ENCODE assay signal across 11 mouse cellular contexts in genomic region chr5:17689121-17689520, GRCm38 (mm10).
DNase-seq lines count a peak whose midpoint lies in the region; ATAC-seq lines count a peak whose summit lies in the region.
"Had no signal": no experiment of that assay in that cellular context is flagged by ENCODE, and none has a peak within 500 bp of the region (broad histone marks: within the 10 kb centered on the region; RNA-seq: fewer than 3 reads in every experiment).

No protein-coding gene starts in this region.

- H3K9ac ChIP-seq in heart, embryonic 13.5 days: no peak overlapping the region
- no peak overlapping the region for H3K9ac ChIP-seq in limb, embryonic 15.5 days
- H3K9ac ChIP-seq: neural tube, embryonic 13.5 days had no signal

- ATAC-seq in heart, embryonic 13.5 days (ENCODE audit: extremely low read depth, insufficient number of reproducible peaks, low FRiP score, low TSS enrichment): no peak
- peak; percentile 82 for ATAC-seq in limb, embryonic 15.5 days (ENCODE audit: insufficient number of reproducible peaks, low FRiP score, low TSS enrichment, low read depth)

- 49% methylated on average over 2 of the region's 2 CpGs for WGBS in heart, embryonic 13.5 days
- 26% methylated on average over 2 of the region's 2 CpGs for WGBS in limb, embryonic 15.5 days

- 0 out of 2 replicates have a peak overlapping the region, but pooled peaks have one; percentile 9 for H3K4me2 ChIP-seq in heart, embryonic 13.5 days
- H3K4me2 ChIP-seq in limb, embryonic 15.5 days: no peak overlapping the region
- H3K4me2 ChIP-seq: neural tube, embryonic 13.5 days had no signal

- peaks cover 14% of the 10 kb centered on the region for H3K4me1 ChIP-seq in heart, embryonic 13.5 days
- peaks cover 12% of the 10 kb centered on the region for H3K4me1 ChIP-seq in limb, embryonic 15.5 days
- H3K4me1 ChIP-seq: neural tube, embryonic 13.5 days had no signal

- no peaks in the 10 kb centered on the region for H3K27me3 ChIP-seq in heart, embryonic 13.5 days (replicated peaks)
- H3K27me3 ChIP-seq in limb, embryonic 15.5 days: no peaks in the 10 kb centered on the region
- H3K27me3 ChIP-seq: neural tube, embryonic 13.5 days had no signal

- H3K36me3 ChIP-seq in heart, embryonic 13.5 days: no peaks in the 10 kb centered on the region
- H3K36me3 ChIP-seq in limb, embryonic 15.5 days: no peaks in the 10 kb centered on the region
- H3K36me3 ChIP-seq: neural tube, embryonic 13.5 days had no signal

- H3K9me3 ChIP-seq in heart, embryonic 13.5 days: no peaks in the 10 kb centered on the region
- H3K9me3 ChIP-seq in limb, embryonic 15.5 days: no peaks in the 10 kb centered on the region
- H3K9me3 ChIP-seq: neural tube, embryonic 13.5 days had no signal

- DNase-seq in urinary bladder, postnatal 36 days (ENCODE audit: low spot score in 2 of 2): peak; percentile 12 to 15
- no peak for DNase-seq in urinary bladder, adult 2 months (ENCODE audit: low spot score)
- no peak for DNase-seq in left cerebral cortex, adult 9 months (ENCODE audit: low spot score in 2 of 2)
- no peak for DNase-seq in spleen, adult 12 weeks (ENCODE audit: low spot score)
- no peak for DNase-seq in neural tube, embryonic 10.5 days (ENCODE audit: extremely low spot score, low spot score)
- DNase-seq: adrenal gland, postnatal 25 days; cerebellum, postnatal 36 days had no signal

- H3K4me3 ChIP-seq in heart, embryonic 13.5 days: no peak overlapping the region
- H3K4me3 ChIP-seq in limb, embryonic 15.5 days: no peak overlapping the region
- H3K4me3 ChIP-seq: neural tube, embryonic 13.5 days had no signal

- peak overlapping the region; percentile 63 for H3K27ac ChIP-seq in heart, embryonic 13.5 days (replicated peaks)
- H3K27ac ChIP-seq in limb, embryonic 15.5 days: peak overlapping the region; percentile 73
- H3K27ac ChIP-seq: macrophage; neural tube, embryonic 13.5 days had no signal

Comparison
In these comparisons a context has a peak if more than half of its experiments do, and no peak if none do; other contexts are left out.
1. DNase-seq: peak in urinary bladder, postnatal 36 days (2 of 2); none in urinary bladder, adult 2 months (single experiment), left cerebral cortex, adult 9 months (0 of 2), spleen, adult 12 weeks (single experiment) and neural tube, embryonic 10.5 days (single experiment).